Mouse (Mus musculus) retina, postnatal 1 day (tissue): Measurements from ENCODE around the gene Ctnnb1.
"Not testable (repeated sequence)": the region's sequence is repeated elsewhere in the genome, so short reads cannot be mapped to it uniquely, and the experiment has no call there.

ENCODE experiments used
- DNase-seq: peaks from one replicate; pipeline ENCODE4 v3.0.0-alpha.2; 2012

Ctnnb1 gene

GRCm38 (mm10) chr9:120929081-120929480 lies at the start of gene Ctnnb1:
Gene Ctnnb1 (plus strand): TSS chr9:120929216.
- DNase-seq: peak; percentile 34

- peak; percentile 35 for DNase-seq
These were observed 48.7 kb upstream of the Ctnnb1 start for GRCm38 (mm10) chr9:120880286-120880685.

GRCm38 (mm10) chr9:120881121-120881520 lies 47.9 kb upstream of the Ctnnb1 start:
- no peak for DNase-seq

DNA sequence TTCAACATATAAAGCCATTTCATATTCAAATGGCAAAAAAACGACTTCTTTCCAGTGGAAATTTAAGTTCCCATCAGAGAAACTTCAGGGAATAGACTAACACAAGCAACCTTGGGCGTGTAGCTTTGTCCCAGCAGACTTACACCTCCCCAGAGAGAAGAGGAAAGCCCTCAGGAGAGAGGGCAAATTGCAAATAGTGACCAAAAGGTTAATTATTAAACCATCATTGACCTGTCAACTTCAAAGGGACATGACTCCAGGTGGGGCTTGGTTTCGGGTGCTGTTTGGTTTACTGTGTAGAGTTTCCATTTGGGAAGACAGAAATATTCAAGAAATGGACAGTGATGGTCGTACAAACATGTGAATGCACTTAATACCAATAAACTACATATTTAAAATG lies 47.2 kb upstream of the Ctnnb1 start:
- DNase-seq: no peak

- peak; percentile 65 for DNase-seq
These were observed 44.3 kb upstream of the Ctnnb1 start for GRCm38 (mm10) chr9:120884726-120885125.

DNA sequence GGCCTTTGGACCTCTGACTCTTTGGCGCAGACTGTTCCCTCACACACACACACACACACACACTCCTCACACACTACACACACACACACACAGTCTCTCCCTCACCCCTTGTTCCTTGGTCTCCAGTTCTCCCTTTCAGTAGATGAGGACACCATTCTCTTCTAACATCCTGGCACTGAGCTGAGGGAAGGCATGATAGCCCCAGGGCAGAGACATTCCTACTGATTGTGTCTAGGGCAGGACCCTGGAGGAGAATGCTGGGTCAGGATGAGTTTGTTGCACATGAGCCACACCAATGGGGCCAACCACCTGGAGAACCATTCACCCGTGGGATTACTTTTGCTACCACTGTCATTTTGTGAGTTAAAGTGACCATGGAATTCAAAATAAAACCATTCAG lies 41.4 kb upstream of the Ctnnb1 start:
- DNase-seq: no peak

- DNase-seq: no peak
These were observed 35.6 kb upstream of the Ctnnb1 start for GRCm38 (mm10) chr9:120893435-120893834.

- DNase-seq: no peak
These were observed 35.0 kb upstream of the Ctnnb1 start for GRCm38 (mm10) chr9:120893971-120894370.

DNA sequence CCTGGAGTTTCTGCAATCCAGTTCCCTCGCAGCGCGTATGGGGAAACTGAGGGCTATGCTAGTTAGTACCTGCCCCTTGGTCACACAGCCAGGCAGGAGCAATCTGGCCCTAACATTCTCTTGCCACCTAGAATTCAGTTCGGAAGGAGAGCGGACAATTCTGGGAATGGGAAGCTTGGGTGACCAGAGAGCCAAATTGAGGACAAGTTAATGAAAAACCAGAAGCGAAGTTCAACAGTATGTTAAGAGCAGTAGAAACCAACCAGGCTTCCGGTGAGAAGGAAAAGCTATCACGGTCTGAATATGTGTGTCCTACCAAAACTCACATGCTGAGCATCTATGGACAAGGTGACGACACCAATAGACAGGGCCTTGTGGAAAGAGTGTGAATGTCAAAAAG lies 34.6 kb upstream of the Ctnnb1 start:
- no peak for DNase-seq

- DNase-seq: no peak
These were observed 32.5 kb upstream of the Ctnnb1 start for GRCm38 (mm10) chr9:120896502-120896901.

DNA sequence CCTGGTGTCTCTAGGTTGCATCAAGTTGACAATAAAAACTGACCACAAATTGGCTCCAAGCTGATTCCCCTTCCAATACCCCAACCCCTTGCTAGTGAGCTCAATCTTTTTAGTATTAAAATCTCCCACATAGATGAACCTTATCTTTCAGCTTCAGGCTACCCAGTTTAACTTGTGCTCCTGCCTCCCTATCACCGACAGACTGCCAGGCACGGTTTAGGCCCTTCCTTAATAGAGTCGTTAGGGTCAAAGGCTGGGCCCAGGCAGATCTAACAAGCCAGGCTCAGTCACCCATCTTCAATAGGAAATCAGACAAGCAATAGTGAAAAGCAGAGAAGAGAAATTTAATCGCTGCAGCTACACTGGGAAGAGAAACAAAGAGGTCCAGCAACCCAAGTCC lies 31.7 kb upstream of the Ctnnb1 start:
- no peak for DNase-seq

DNA sequence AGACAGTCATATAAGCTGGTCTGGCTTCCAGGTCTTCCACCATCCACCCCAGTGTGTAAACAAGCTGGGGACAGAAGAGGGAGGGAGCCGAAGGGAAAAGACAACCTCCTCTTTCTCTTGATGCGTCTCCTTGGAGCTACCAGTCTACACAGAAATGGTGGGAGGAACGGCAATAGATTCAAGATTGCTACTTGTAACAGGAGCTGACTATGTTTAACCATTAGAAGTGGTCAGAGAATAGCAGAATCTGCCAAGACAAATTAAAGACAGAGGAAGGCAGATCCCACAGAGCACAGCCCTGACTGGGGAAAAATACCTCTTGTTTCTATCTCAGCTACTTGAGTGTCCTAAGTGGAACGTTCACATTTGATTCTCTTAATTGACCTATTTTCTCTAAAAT lies 29.2 kb upstream of the Ctnnb1 start:
- DNase-seq: no peak

- no peak for DNase-seq
These were observed 28.4 kb upstream of the Ctnnb1 start for GRCm38 (mm10) chr9:120900338-120901274.

GRCm38 (mm10) chr9:120902562-120902961 lies 26.5 kb upstream of the Ctnnb1 start:
- no peak for DNase-seq

DNA sequence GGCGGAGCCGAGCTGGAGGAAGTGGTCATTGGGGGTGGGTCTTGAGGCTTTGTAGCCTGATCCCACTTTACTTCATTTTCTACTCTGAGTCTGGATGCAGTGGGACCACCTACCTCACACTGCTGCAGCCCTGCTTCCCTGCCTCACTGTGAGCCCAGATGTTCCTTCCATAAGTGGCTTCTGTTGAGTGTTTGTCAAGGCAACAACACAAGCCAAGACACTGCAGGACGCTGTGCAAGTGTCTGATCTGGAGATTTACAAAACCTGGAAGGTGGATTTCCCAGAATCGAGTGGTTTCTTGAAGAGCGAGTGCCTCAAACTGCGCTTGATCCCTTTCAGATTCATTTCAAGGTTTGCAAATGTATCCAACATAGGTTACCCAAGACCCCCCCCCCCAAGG lies 20.6 kb upstream of the Ctnnb1 start:
- DNase-seq: no peak

DNA sequence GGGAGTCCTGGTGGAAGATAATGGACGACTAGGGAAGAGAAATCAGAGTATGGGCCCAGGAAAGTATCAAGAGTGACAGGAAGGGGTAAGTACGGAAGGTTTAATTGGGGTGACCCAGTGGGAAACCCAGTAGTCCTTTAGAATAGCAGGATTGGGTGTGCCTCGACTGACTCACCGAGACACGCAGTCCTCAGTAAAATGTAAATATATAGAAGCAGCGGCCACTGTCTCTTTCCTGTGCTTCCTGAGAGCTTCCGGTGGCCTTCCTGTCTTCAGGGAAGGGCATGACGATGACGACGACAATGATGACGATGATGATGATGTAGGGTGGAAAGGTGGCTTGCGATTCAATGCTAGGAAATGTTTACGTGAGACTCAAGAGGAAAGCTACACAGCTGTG lies 15.9 kb upstream of the Ctnnb1 start:
- DNase-seq: no peak

GRCm38 (mm10) chr9:120914429-120914828 lies 14.6 kb upstream of the Ctnnb1 start:
- DNase-seq: no peak

GRCm38 (mm10) chr9:120914877-120915459 lies 14.0 kb upstream of the Ctnnb1 start:
- DNase-seq: no peak

DNA sequence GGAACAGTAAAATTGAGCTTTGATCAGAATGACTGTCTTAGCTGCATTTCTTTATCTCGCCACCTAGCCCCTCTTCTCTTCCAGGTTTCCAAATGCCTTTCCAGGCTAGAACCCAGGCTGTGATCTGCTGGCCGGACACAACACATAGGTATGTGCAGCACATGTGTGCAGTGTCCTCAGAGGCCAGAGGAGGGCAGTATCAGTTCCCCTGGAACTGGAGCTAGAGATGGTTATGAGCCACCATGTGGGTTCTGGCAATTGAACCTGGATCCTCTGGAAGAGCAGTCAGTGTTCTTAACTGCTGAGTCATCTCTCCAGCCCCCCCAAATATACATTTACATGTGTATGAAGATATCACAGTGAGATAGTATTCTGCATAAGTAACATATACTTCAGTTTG lies 11.4 kb upstream of the Ctnnb1 start:
- DNase-seq: not testable (repeated sequence)

- no peak for DNase-seq
These were observed 10.8 kb upstream of the Ctnnb1 start for GRCm38 (mm10) chr9:120918211-120918610.

DNA sequence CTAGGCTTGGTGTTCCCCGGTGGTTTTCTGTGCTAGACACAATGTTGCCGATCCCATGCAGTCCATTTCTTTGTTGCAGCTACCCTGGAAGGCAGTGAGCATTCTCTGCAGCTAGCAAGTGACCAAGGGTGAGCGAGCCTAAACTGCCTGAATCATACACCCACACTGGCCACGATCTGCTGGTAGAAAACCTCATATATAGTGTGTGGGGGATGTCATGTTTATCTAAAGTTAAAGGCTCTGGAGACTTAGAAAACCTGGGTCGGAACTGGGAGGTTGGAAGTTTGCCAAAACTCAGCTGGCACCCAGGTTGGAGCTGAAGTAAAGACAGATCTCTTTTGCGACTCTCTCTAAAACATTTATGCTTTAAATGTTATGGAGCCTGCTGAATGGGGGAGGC lies 10.4 kb upstream of the Ctnnb1 start:
- DNase-seq: no peak

DNA sequence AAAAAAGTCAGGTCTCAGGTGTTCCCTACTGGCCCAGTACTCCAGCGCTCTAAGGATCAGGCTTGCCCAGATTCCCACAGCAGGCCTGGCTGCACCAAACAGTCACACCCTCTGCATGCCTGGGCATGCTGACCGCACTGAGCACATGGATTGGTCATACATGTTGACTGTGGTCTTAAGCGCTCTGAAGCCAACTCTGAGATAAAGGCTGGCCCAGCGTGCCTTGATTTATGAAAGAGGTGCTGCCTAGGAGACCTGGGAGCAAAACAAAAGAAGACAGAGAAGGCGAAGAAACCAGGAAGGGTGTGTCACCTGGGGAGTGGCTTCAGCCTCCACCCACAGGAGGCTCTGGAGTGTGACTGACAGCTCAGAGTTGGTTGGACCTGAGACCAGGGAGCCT lies 9.9 kb upstream of the Ctnnb1 start:
- no peak for DNase-seq

- no peak for DNase-seq
These were observed 2.9 kb upstream of the Ctnnb1 start for GRCm38 (mm10) chr9:120926126-120926525.

GRCm38 (mm10) chr9:120926939-120927606 lies 1.9 kb upstream of the Ctnnb1 start:
- DNase-seq: no peak
